Mouse (Mus musculus): ENCODE data around the gene Adprh. TPM values are rescaled to one million over a fixed set of nuclear protein-coding genes. Genes with fewer than 3 reads are reported as not detected.

The Adprh gene
- polyA plus RNA-seq, 1 experiment from 2014 or later, result 124 TPM

DNA sequence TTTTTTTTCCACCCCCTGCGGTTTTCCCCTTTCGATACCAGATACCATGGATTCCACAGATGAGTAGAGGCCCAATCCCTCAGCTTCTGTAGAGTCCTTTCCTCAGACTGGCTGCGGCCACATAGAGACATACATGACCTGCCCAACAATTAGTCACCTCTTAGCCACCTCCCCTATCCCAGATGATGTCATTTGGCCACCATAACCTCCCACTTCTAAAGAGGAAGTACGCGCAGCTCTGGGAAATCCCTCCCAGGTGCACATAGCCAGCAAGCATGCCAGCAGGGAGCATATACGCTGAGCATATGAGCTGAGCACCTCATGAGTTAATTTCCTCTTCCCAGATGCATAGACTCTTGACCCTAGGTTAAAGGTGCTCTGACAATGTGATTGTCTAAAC, 45.8 kb downstream of the Adprh start:
- Histone ChIP-seq H3K9ac (replicated peaks; ENCODE audit: low read length) (no peak overlapping the region), H3K4me3 (ENCODE audit: low read depth, low read length) (no peak overlapping the region), H3K4me2 (ENCODE audit: low read depth, low read length) (no peak overlapping the region), H3K9me3 (replicated peaks; ENCODE audit: control insufficient read depth, low read length) (no peaks in the 10 kb centered on the region), H3K27ac (replicated peaks; ENCODE audit: low read depth, low read length) (no peak overlapping the region), H3K36me3 (replicated peaks; ENCODE audit: control insufficient read depth, insufficient read depth, low read depth, low read length) (no peaks in the 10 kb centered on the region), H3K4me1 (ENCODE audit: control insufficient read depth, insufficient read depth, low read length) (no peaks in the 10 kb centered on the region), H3K27me3 (ENCODE audit: control insufficient read depth, insufficient read depth, low read length) (no peaks in the 10 kb centered on the region)
- DNase-seq (ENCODE audit: low spot score) (no peak), ATAC-seq (replicated peaks; ENCODE audit: insufficient number of reproducible peaks, low FRiP score, low TSS enrichment, low read depth) (no peak)
- 82% methylated on average over 6 of the region's 6 CpGs for WGBS

DNA sequence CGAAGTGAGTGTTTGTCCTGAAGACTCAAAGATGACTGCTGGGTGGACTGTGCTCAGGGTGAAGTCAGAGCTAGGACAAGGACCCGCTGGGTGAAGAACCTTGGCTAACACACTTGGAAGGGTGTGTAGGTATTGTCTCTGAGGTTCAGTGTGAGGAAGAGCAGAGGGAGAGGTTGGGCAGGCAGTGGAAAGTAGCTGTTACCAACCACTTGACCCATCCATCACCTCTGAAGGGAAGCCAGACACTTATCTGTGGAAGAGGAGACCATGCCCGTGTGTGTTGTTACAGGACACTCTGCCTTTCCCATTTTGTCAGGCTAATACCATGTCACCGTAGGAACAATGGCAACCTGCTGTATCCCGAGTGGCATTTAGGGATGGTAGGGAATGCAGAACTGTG, 46.2 kb downstream of the Adprh start:
- DNase-seq (ENCODE audit: low spot score), result no peak
- Histone ChIP-seq H3K4me3 (ENCODE audit: low read depth, low read length) (no peak overlapping the region), H3K27ac (replicated peaks; ENCODE audit: low read depth, low read length) (no peak overlapping the region), H3K27me3 (ENCODE audit: control insufficient read depth, insufficient read depth, low read length) (no peaks in the 10 kb centered on the region), H3K9ac (replicated peaks; ENCODE audit: low read length) (no peak overlapping the region), H3K36me3 (replicated peaks; ENCODE audit: control insufficient read depth, insufficient read depth, low read depth, low read length) (no peaks in the 10 kb centered on the region), H3K4me2 (ENCODE audit: low read depth, low read length) (no peak overlapping the region), H3K9me3 (replicated peaks; ENCODE audit: control insufficient read depth, low read length) (no peaks in the 10 kb centered on the region), H3K4me1 (ENCODE audit: control insufficient read depth, insufficient read depth, low read length) (no peaks in the 10 kb centered on the region)
- ATAC-seq (replicated peaks; ENCODE audit: insufficient number of reproducible peaks, low FRiP score, low TSS enrichment, low read depth), result no peak
- 77% methylated on average over 5 of the region's 5 CpGs for WGBS

DNA sequence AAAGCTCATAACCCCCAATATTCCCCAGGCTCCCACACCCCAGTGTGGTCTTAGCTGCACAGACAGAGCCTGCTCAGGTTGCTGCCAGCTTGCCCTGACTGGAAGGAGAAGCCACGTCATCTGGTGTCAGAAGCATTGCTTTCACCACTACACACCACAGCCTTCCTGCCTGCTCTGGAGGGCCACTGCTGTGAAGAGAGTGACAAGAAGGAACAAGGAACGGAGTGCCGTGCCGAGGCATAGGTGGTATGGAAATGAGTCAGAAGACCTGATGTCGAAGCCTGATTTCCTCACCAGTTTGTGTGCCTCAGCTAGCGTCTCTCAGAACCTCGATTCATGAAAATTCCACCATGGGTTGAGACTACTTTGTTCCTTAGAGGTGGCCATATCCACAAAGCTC, 48.9 kb downstream of the Adprh start:
- Histone ChIP-seq H3K9ac (replicated peaks; ENCODE audit: low read length) (no peak overlapping the region), H3K4me1 (ENCODE audit: control insufficient read depth, insufficient read depth, low read length) (no peaks in the 10 kb centered on the region), H3K27ac (replicated peaks; ENCODE audit: low read depth, low read length) (no peak overlapping the region), H3K9me3 (replicated peaks; ENCODE audit: control insufficient read depth, low read length) (no peaks in the 10 kb centered on the region), H3K27me3 (ENCODE audit: control insufficient read depth, insufficient read depth, low read length) (no peaks in the 10 kb centered on the region), H3K4me2 (ENCODE audit: low read depth, low read length) (no peak overlapping the region), H3K36me3 (replicated peaks; ENCODE audit: control insufficient read depth, insufficient read depth, low read depth, low read length) (no peaks in the 10 kb centered on the region), H3K4me3 (ENCODE audit: low read depth, low read length) (no peak overlapping the region)
- DNase-seq (ENCODE audit: low spot score) (no peak), ATAC-seq (replicated peaks; ENCODE audit: insufficient number of reproducible peaks, low FRiP score, low TSS enrichment, low read depth) (no peak)
- 82% methylated on average over 7 of the region's 7 CpGs for WGBS

DNA sequence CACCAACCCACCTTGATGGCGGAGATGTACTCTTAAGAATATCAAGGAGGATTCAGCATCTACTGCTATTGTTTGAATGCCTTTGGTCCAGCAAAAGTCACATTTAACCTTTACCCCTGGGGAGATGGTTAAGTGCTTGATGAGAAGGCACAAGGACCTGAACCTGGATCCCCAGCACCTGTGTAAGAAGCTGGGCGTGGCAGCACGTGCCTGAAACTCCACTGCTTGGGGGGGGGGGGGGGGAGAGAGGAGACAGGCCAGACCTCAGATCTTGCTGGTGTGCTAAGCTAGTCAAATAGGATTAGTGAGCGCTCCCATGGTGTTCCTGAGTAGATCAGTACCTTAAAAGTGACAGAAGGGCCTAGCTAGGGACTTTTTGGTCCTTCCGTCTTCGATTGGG, 51.0 kb downstream of the Adprh start:
- 85% methylated on average over 6 of the region's 6 CpGs for WGBS
- ATAC-seq (replicated peaks; ENCODE audit: insufficient number of reproducible peaks, low FRiP score, low TSS enrichment, low read depth), result no peak
- DNase-seq (ENCODE audit: low spot score), result no peak
- Histone ChIP-seq H3K4me2 (ENCODE audit: low read depth, low read length) (no peak overlapping the region), H3K4me1 (ENCODE audit: control insufficient read depth, insufficient read depth, low read length) (no peaks in the 10 kb centered on the region), H3K4me3 (ENCODE audit: low read depth, low read length) (no peak overlapping the region), H3K36me3 (replicated peaks; ENCODE audit: control insufficient read depth, insufficient read depth, low read depth, low read length) (no peaks in the 10 kb centered on the region), H3K27me3 (ENCODE audit: control insufficient read depth, insufficient read depth, low read length) (no peaks in the 10 kb centered on the region), H3K9me3 (replicated peaks; ENCODE audit: control insufficient read depth, low read length) (no peaks in the 10 kb centered on the region), H3K9ac (replicated peaks; ENCODE audit: low read length) (no peak overlapping the region), H3K27ac (replicated peaks; ENCODE audit: low read depth, low read length) (no peak overlapping the region)

DNA sequence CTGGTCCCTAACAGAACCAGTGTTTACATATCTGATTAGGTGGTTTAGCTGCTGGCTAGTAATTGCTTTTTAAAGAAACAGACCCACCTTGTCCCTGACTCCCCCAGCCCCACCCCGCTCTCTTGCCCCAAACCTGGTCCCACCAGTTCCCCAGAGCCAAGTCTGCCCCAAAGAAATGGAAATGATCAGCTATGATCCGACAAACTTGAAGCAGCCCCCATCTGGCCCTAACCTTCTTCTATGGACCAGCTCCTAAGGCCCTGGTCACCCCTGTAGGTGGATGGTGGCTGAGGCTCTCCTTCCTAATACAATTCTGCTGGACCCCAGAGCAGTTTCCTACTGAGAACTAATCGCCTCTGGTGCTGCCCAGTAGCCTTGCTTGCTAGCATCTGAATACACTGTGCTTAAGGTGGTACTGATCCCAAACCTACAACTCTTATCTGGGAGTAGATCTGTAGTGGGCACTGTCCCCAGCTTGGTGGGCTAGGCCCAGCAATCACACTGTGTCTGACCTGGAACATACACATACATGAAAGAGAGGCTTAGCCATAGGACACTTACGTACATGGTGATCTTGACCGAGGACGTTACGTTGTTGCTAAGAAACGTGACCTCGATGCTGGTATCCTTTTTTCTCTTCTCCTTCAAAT, 52.1 kb downstream of the Adprh start:
- no peak overlapping the region for H3K27ac ChIP-seq (replicated peaks; ENCODE audit: low read depth, low read length)
- H3K36me3 ChIP-seq (replicated peaks; ENCODE audit: control insufficient read depth, insufficient read depth, low read depth, low read length), result no peaks in the 10 kb centered on the region
- DNase-seq (ENCODE audit: low spot score) (no peak), ATAC-seq (replicated peaks; ENCODE audit: insufficient number of reproducible peaks, low FRiP score, low TSS enrichment, low read depth) (no peak)
- H3K27me3 ChIP-seq (ENCODE audit: control insufficient read depth, insufficient read depth, low read length), result no peaks in the 10 kb centered on the region
- H3K4me3 ChIP-seq (ENCODE audit: low read depth, low read length), result 0 out of 2 replicates have a peak overlapping the region, but pooled peaks have one; percentile 11
- H3K4me1 ChIP-seq (ENCODE audit: control insufficient read depth, insufficient read depth, low read length), result no peaks in the 10 kb centered on the region
- no peaks in the 10 kb centered on the region for H3K9me3 ChIP-seq (replicated peaks; ENCODE audit: control insufficient read depth, low read length)
- 77% methylated on average over 9 of the region's 9 CpGs for WGBS
- H3K4me2 ChIP-seq (ENCODE audit: low read depth, low read length), result no peak overlapping the region
- H3K9ac ChIP-seq (replicated peaks; ENCODE audit: low read length), result peak overlapping the region; percentile 50

DNA sequence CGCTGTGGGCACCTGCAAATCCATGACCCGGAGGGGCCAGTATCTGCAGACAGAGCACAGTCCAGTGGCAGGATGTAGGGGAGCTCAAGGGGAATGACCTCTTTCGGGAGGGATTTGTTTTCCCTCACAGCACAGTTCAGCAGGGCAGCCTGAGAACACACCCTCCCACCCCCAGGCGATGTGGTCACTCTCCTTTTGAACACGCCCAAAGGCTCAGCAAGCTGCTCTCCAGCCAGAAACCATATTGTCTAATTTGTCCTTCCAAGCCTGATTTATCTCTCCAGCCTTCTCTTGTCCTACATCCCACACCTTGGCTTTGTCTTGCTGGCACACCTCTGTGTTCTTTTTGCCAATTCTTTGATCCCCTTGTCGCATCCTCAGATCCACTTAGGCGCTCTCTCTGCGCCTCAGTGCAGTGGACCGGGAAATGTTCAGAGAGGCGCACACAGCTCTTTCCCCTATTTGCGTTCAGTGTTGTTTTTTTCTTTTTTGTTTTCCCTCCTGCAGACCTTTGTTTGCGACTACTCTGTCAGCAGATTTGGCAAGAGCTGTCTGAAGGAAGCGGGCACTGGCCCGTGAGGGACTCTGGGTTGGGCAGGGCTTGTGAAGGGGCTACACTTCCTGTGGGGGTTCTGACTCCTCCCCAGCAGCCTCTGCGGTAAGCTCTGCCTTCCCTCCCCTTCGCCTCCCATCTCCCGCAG, 52.8 kb downstream of the Adprh start:
- Histone ChIP-seq H3K4me2 (ENCODE audit: low read depth, low read length) (peak overlapping the region; percentile 38), H3K4me1 (ENCODE audit: control insufficient read depth, insufficient read depth, low read length) (no peaks in the 10 kb centered on the region), H3K4me3 (ENCODE audit: low read depth, low read length) (peak overlapping the region; percentile 11; the same call in 1 of the 2 replicates), H3K9me3 (replicated peaks; ENCODE audit: control insufficient read depth, low read length) (no peaks in the 10 kb centered on the region), H3K27ac (replicated peaks; ENCODE audit: low read depth, low read length) (no peak overlapping the region), H3K9ac (replicated peaks; ENCODE audit: low read length) (peak overlapping the region; percentile 50), H3K36me3 (replicated peaks; ENCODE audit: control insufficient read depth, insufficient read depth, low read depth, low read length) (no peaks in the 10 kb centered on the region), H3K27me3 (ENCODE audit: control insufficient read depth, insufficient read depth, low read length) (no peaks in the 10 kb centered on the region)
- peak; percentile 90 for ATAC-seq (replicated peaks; ENCODE audit: insufficient number of reproducible peaks, low FRiP score, low TSS enrichment, low read depth)
- DNase-seq (ENCODE audit: low spot score), result peak; percentile 69
- WGBS, result 10% methylated on average over 17 of the region's 17 CpGs

DNA sequence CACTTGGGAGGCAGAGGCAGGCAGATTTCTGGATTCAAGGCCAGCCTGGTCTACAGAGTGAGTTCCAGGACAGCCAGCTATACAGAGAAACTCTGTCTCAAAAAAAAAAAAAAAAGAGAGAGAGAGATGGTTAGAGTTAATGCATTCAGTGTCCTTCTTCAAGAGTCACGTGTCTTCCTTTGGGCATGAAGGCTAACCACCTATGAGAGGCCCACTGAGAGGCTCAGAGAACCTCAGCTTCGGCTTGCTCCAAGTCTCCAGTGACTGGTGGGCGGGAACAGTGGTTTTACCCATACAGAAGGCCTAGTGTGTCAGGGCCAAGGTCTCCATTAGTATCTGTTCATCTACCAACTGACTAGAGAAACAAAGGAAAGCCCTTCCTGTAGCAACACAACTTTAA, 53.4 kb downstream of the Adprh start:
- Histone ChIP-seq H3K4me2 (ENCODE audit: low read depth, low read length) (no peak overlapping the region), H3K9ac (replicated peaks; ENCODE audit: low read length) (no peak overlapping the region)

DNA sequence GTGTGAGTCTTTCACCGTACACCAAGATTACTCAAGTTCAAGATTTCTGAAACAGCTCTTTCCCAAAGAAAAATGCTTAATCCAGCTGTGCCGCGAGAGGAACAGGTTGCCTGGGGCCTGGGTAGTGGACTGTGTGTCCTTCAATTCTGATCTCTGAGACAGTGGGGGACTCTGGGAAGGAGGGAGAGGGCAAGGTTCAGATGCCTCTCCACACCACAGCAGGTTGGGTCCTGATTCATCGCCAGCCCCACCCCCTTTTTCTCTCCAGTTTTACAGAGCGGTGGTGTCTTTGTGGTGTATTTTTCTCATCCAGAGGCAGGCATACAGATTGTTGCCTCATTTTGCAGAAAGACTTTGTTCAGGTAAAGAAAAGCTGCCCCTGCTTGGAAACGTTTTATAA, 54.2 kb downstream of the Adprh start:
- Histone ChIP-seq H3K4me1 (ENCODE audit: control insufficient read depth, insufficient read depth, low read length) (no peaks in the 10 kb centered on the region), H3K4me3 (ENCODE audit: low read depth, low read length) (no peak overlapping the region), H3K9me3 (replicated peaks; ENCODE audit: control insufficient read depth, low read length) (no peaks in the 10 kb centered on the region), H3K27me3 (ENCODE audit: control insufficient read depth, insufficient read depth, low read length) (no peaks in the 10 kb centered on the region), H3K27ac (replicated peaks; ENCODE audit: low read depth, low read length) (no peak overlapping the region), H3K9ac (replicated peaks; ENCODE audit: low read length) (no peak overlapping the region), H3K36me3 (replicated peaks; ENCODE audit: control insufficient read depth, insufficient read depth, low read depth, low read length) (no peaks in the 10 kb centered on the region), H3K4me2 (ENCODE audit: low read depth, low read length) (no peak overlapping the region)
- no peak for ATAC-seq (replicated peaks; ENCODE audit: insufficient number of reproducible peaks, low FRiP score, low TSS enrichment, low read depth)
- no peak for DNase-seq (ENCODE audit: low spot score)
- WGBS, result 91% methylated on average over 6 of the region's 6 CpGs

More for the DNA sequence above, 53.4 kb downstream of the Adprh start:
- 69% methylated on average over 3 of the region's 3 CpGs for WGBS
- no peak overlapping the region for H3K4me3 ChIP-seq (ENCODE audit: low read depth, low read length)
- no peaks in the 10 kb centered on the region for H3K9me3 ChIP-seq (replicated peaks; ENCODE audit: control insufficient read depth, low read length)
- DNase-seq (ENCODE audit: low spot score) (no peak), ATAC-seq (replicated peaks; ENCODE audit: insufficient number of reproducible peaks, low FRiP score, low TSS enrichment, low read depth) (no peak)
- H3K27ac ChIP-seq (replicated peaks; ENCODE audit: low read depth, low read length), result no peak overlapping the region
- H3K27me3 ChIP-seq (ENCODE audit: control insufficient read depth, insufficient read depth, low read length), result no peaks in the 10 kb centered on the region
- no peaks in the 10 kb centered on the region for H3K4me1 ChIP-seq (ENCODE audit: control insufficient read depth, insufficient read depth, low read length)
- no peaks in the 10 kb centered on the region for H3K36me3 ChIP-seq (replicated peaks; ENCODE audit: control insufficient read depth, insufficient read depth, low read depth, low read length)
